Mouse (Mus musculus) MEL-GATA-1-ER (cell line): ENCODE measurements around the gene 9130230L23Rik.

Source experiments
- DNase-seq: peaks from one replicate; pipeline ENCODE4 v3.0.0-alpha.2; 2012; ENCODE audit warnings: low read depth; ENCODE audit errors: extremely low read depth

Gene 9130230L23Rik

GRCm38 (mm10) chr5:65955343-65956143 lies 48.5 kb downstream of the 9130230L23Rik start:
- peak; percentile 87 for DNase-seq

DNA sequence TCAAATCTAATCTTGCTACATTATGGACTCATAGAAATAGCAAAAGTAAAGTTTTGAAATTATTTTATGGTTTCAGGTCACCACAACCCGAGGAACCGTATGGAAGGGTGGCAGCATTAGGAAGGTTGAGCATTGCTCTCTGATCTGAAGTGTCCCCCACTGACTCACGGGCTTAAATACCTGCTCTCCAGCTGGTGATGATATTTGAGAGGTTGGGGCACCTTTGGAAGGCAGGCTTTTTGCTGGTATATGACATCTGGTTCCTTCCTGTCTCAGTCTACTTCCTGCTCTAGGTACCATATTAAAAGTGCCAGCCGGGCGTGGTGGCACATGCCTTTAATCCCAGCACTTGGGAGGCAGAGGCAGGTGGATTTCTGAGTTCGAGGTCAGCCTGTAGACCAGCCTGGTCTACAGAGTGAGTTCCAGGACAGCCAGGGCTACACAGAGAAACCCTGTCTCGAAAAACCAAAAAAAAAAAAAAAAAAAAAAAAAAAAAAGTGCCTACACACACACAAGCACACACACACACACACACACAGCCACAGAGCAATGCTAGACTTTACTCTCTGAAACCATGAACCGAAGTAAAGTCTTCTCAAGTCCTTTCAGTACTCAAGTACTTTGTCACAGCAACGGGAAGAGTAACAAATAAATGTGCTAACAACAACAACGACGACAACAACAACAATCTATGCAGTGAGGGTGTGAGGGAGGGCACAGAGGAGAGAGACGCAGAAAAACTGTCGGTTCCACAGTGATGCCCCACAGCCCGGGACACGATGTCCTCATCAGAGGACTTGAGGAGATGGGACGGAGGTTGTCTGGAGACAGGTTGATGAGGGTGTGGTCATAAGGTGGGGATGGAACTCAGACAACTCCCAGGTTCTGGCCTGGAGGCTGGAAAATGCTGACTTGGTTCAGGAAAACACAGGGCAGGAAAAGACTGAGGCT lies 49.7 kb downstream of the 9130230L23Rik start:
- DNase-seq = no peak

DNA sequence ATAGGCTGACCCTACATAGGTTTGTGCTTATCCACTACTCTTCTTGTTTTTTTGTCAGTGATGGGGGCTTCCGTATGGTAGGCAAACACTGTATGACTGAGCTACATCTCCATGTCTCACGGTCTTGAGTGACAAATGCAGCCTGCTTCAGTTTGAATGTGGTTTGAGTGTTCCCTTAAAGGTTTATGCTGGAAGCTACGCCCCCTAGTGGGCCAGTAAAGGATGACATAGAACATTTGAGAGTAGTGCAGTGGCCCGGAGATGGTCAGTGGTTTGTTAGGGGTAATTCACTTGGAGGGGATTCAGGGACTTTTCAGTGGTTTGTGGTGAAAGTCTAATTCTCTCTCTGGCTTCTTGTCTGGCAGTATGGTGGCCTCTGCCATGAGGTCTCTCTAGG lies 52.6 kb downstream of the 9130230L23Rik start:
- peak; percentile 66 for DNase-seq

- no peak for DNase-seq
Observed at GRCm38 (mm10) chr5:65950679-65951512, 53.2 kb downstream of the 9130230L23Rik start.

- DNase-seq = no peak
Observed at GRCm38 (mm10) chr5:65950236-65950635, 53.8 kb downstream of the 9130230L23Rik start.

GRCm38 (mm10) chr5:65949822-65950221 lies 54.3 kb downstream of the 9130230L23Rik start:
- DNase-seq = no peak

- DNase-seq = no peak
Observed at GRCm38 (mm10) chr5:65941145-65941544, 62.9 kb downstream of the 9130230L23Rik start.

- DNase-seq = peak; percentile 82
Observed at GRCm38 (mm10) chr5:65937998-65938715, 65.9 kb downstream of the 9130230L23Rik start.

DNA sequence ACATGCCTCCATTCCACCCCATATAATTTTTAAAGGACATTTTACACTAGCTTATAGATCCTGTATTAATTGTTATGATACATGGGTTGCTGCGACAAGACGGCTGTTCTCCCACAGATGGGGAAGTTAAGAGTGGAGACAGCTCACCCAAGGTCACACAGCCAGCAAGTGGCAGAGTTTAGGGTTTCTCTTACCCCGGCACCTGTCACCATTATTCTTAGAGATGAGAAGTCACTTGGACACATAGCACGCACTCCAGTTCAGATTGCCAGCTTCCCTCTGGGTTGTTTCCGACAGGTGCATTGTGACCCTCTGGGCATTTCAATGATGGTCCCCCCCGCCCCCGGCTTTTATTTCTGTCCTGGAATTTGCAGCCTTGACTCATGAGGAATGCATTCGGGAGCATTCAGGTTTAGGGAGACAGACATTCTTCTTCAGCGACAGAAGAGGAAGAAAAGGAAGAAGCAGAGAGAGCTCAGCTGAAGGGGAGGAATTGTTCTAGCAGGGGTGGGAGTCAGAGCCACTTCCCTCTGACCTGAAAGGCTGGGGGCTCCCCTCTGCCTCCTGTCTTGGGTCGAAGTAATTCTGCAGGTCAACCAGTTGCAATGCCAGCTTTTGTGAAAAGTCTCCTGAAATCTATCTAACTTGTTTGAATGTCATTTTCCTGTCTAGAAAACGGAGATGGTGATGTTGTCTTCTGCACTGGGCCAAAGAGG lies 66.9 kb downstream of the 9130230L23Rik start:
- no peak for DNase-seq

DNA sequence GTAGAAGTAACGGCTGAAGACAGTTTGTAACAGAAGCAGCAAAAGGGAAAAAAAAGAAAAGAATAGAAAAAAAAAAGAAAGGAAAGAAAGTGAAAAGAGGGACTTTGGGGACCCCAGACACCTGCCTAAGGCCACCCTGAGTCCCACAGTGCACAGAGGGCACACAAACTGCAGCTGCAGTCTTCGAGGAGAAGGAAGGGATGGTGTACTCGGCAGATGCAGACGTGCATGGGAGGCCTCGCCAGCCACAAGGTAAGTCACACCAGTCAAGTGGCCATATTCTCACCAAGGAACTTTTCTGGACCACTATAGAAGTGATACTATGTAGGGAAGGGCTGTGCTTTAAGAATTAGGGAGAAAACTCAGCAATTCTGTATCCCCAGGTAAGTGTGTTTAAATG lies 69.3 kb downstream of the 9130230L23Rik start, which contains the start of gene Chrna9:
TSS of gene Chrna9 (plus strand) at position 139 of the 400 bp plus-strand sequence.
- no peak for DNase-seq

DNA sequence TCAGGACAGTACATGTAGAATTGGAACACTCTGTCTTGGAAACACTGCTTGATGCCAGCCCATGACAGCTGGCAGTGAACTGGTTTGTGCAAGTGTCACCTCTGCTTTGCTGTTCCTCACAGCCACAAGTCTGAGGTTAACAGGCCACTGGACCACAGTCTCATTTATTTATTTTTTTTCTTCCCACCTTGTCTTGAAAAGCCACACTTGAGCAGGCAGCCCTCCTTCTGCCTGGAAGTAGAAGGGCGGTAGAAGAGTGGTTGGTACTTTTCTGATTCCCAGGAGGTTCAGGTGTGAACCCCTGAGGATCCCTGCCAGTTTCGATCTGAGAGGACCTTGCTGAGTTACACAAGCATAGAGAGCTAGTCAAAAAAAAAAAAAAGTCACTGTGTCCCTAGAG lies 70.3 kb downstream of the 9130230L23Rik start:
- DNase-seq = no peak

GRCm38 (mm10) chr5:65933258-65933657 lies 70.8 kb downstream of the 9130230L23Rik start:
- no peak for DNase-seq

GRCm38 (mm10) chr5:65930171-65930570 lies 73.9 kb downstream of the 9130230L23Rik start:
- DNase-seq = no peak
